Mouse (Mus musculus) neural tube, embryonic 12.5 days (tissue): ENCODE data around the gene Adcy6. TPM values are rescaled to one million over a fixed set of nuclear protein-coding genes. Genes with fewer than 3 reads are reported as not detected.

Source experiments
- ATAC-seq: fragments of 200-750 bp; cut with Nextera tagmentation; 2 replicates; pipeline ENCODE4 v1.8.0; 2017; ENCODE audit warnings: low read depth, mild to moderate bottlenecking, moderate TSS enrichment, moderate library complexity; ENCODE audit not compliant: low FRiP score
- H3K27ac ChIP-seq: fragments of 300-500 bp; sonication (generic); 2 replicates; pipeline ENCODE4 v1.5.1; 2016
- H3K27me3 ChIP-seq: fragments of 300-500 bp; sonication (generic); replicated peaks from 2 replicates; pipeline ENCODE4 v1.6.1; 2016; ENCODE audit warnings: mild to moderate bottlenecking
- H3K36me3 ChIP-seq: fragments of 300-500 bp; sonication (generic); 2 replicates; pipeline ENCODE4 v1.6.1; 2016; ENCODE audit warnings: mild to moderate bottlenecking
- H3K4me1 ChIP-seq: fragments of 300-500 bp; sonication (generic); 2 replicates; pipeline ENCODE4 v1.6.1; 2016
- H3K4me2 ChIP-seq: fragments of 300-500 bp; sonication (generic); replicated peaks from 2 replicates; pipeline ENCODE4 v1.6.1; 2016; ENCODE audit warnings: mild to moderate bottlenecking
- H3K4me3 ChIP-seq: fragments of 300-500 bp; sonication (generic); 2 replicates; pipeline ENCODE4 v1.5.1; 2016
- H3K9ac ChIP-seq: fragments of 300-500 bp; sonication (generic); 2 replicates; pipeline ENCODE4 v1.6.1; 2016; ENCODE audit warnings: mild to moderate bottlenecking
- H3K9me3 ChIP-seq: fragments of 300-500 bp; sonication (generic); 2 replicates; pipeline ENCODE4 v1.6.1; 2016; ENCODE audit warnings: mild to moderate bottlenecking
- WGBS: fragments of 180-500 bp; shearing (Covaris S2); methylation state at CpG from one replicate; pipeline ENCODE4 v1.1.7; 2016; 5-methylcytosine and 5-hydroxymethylcytosine counted together
- polyA plus RNA-seq: library from polyadenylated mRNA; unstranded; fragments of >200 nt; fragmentation: Nextera tagmentation; extraction: Ambion mirVana; gene quantifications from 2 replicates; pipeline ENCODE4 v1.2.1, GENCODE M21; 2016

Gene Adcy6
- polyA plus RNA-seq, 1 experiment from 2014 or later: 14.5 TPM

- Histone ChIP-seq H3K9ac (peak overlapping the region; percentile 92), H3K27ac (no peak overlapping the region), H3K4me1 (peaks cover 58% of the 10 kb centered on the region), H3K9me3 (no peaks in the 10 kb centered on the region), H3K36me3 (peaks cover 24% of the 10 kb centered on the region), H3K4me2 (peak overlapping the region; percentile 81), H3K4me3 (peak overlapping the region; percentile 88), H3K27me3 (peaks cover 24% of the 10 kb centered on the region)
- no peak for ATAC-seq
- WGBS: 43% methylated on average over 5 of the region's 5 CpGs
Observed at GRCm38 (mm10) chr15:98636517-98636916, 26.6 kb upstream of the Adcy6 start.

GRCm38 (mm10) chr15:98635291-98635841 lies 25.5 kb upstream of the Adcy6 start:
- Histone ChIP-seq H3K4me2 (peak overlapping the region; percentile 81), H3K9me3 (no peaks in the 10 kb centered on the region), H3K4me1 (peaks cover 64% of the 10 kb centered on the region), H3K4me3 (peak overlapping the region; percentile 88), H3K36me3 (peaks cover 13% of the 10 kb centered on the region), H3K9ac (peak overlapping the region; percentile 92), H3K27me3 (peaks cover 35% of the 10 kb centered on the region), H3K27ac (peak overlapping the region; percentile 87; the same call in 1 of the 2 replicates)
- ATAC-seq: no peak
- 1% methylated on average over 20 of the region's 21 CpGs for WGBS

- Histone ChIP-seq H3K27ac (peak overlapping the region; percentile 87), H3K4me3 (peak overlapping the region; percentile 88), H3K9me3 (no peaks in the 10 kb centered on the region), H3K27me3 (peaks cover 40% of the 10 kb centered on the region), H3K9ac (peak overlapping the region; percentile 92), H3K4me1 (peaks cover 64% of the 10 kb centered on the region), H3K4me2 (peak overlapping the region; percentile 81), H3K36me3 (peaks cover 5% of the 10 kb centered on the region)
- peak; percentile 75 for ATAC-seq
- WGBS: under 1% methylated on average over 54 of the region's 65 CpGs
Observed at GRCm38 (mm10) chr15:98634541-98635081, 24.7 kb upstream of the Adcy6 start.

DNA sequence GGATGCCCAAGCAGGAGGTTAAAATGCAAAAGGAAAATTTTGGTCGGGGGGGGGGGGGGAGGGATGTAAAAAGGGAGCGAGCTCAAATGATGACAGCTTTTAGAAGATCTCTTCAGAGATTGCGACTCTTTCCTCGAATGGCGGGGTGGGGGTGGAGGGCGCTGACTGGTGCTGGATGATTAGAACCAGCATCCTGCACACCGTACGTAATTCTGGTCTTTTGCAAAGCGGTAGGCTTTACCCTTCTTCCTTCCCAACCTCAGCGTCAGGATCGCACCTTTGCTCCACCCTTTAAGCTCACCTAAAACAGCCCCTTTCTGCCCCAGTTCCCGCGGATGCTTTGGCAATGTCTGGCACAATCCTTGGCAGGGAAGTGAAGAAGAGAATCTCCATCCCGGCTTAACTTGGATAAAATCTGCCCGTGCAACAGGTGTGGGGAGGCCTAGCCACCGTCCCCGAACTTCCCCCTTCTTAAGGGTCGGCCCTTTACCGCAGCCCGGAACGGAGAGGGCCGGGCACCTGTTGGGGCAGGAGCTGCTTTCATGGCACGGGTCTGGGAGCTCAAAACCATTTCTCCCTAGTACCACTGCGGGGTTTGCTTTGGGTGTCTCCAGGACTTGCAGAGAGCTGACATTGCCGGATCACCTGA lies 24.1 kb upstream of the Adcy6 start:
- Histone ChIP-seq H3K9ac (peak overlapping the region; percentile 92), H3K9me3 (no peaks in the 10 kb centered on the region), H3K36me3 (no peaks in the 10 kb centered on the region; the same call in 1 of the 2 replicates), H3K27me3 (peaks cover 40% of the 10 kb centered on the region), H3K4me3 (peak overlapping the region; percentile 88), H3K4me1 (peaks cover 69% of the 10 kb centered on the region), H3K27ac (peak overlapping the region; percentile 87), H3K4me2 (peak overlapping the region; percentile 81)
- WGBS: 1% methylated on average over 24 of the region's 25 CpGs
- ATAC-seq: no peak

DNA sequence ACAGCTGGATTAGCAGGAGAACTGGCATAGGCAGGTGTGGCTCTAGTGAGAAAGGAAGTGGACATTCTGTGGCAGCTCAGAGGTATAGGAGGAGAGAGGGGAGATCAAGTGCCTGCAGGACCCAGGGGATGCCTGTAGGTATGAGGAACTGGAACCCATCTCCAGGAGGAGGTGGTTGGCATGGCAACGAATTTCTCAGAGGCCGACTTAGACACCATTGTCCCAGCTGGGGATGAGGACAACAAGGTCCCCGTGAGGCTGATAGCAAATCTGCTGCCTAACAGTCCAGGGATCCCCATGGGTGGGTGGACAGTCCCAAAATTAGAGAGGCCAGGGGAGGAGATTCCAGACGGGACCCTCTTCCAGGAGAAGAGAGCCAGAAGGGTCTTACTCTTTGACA lies 23.0 kb upstream of the Adcy6 start:
- H3K36me3 ChIP-seq: no peaks in the 10 kb centered on the region; the same call in 1 of the 2 replicates
- no peaks in the 10 kb centered on the region for H3K9me3 ChIP-seq
- H3K27me3 ChIP-seq: peaks cover 40% of the 10 kb centered on the region
- 0% methylated on average over 4 of the region's 4 CpGs for WGBS
- H3K4me2 ChIP-seq: peak overlapping the region; percentile 81
- ATAC-seq: no peak
- peak overlapping the region; percentile 92 for H3K9ac ChIP-seq
- H3K4me3 ChIP-seq: peak overlapping the region; percentile 88
- H3K4me1 ChIP-seq: peaks cover 79% of the 10 kb centered on the region
- 0 out of 2 replicates have a peak overlapping the region, but pooled peaks have one; percentile 42 for H3K27ac ChIP-seq

DNA sequence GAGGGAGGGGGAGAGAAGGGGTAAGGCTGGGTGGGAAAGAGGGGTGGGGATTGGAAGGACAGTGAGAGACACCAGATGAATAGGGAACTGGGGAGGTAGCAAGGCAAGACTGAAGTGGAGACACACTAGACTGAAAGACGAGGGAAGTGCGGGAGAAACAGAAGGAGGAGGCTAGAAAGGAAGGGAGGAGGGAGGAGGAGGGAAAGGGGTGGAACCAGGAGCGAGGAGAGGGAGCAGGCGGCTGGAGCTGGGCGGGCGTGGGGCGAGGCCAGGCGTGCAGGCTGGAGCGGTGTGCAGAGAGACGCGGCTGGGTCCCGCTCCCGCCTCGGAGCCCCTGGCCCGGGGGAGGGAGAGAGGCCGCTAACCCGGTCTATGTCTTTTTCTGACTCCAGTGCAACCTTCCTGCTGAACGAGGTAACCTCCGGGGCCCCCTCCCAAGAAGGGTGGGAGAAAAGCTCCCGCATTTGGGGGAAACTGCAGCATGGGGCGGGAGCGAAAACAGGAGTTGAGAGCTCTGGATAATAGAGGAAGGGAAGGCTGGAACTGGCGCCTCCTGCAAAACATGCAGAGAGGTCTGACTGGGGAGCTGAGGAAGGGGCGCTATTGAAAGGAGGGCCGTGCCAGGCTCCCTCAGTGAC lies 22.4 kb upstream of the Adcy6 start:
- H3K27me3 ChIP-seq: peaks cover 43% of the 10 kb centered on the region

GRCm38 (mm10) chr15:98631493-98631892 lies 21.6 kb upstream of the Adcy6 start:
- H3K4me1 ChIP-seq: peaks cover 65% of the 10 kb centered on the region
- H3K4me2 ChIP-seq: peak overlapping the region; percentile 81
- H3K36me3 ChIP-seq: no peaks in the 10 kb centered on the region
- ATAC-seq: 0 out of 2 replicates have a peak, but pooled peaks have one; percentile 21
- peak overlapping the region; percentile 88; the same call in 1 of the 2 replicates for H3K4me3 ChIP-seq
- H3K9me3 ChIP-seq: no peaks in the 10 kb centered on the region
- H3K9ac ChIP-seq: peak overlapping the region; percentile 92
- no peak overlapping the region for H3K27ac ChIP-seq
- peaks cover 41% of the 10 kb centered on the region for H3K27me3 ChIP-seq
- WGBS: 1% methylated on average over 18 of the region's 18 CpGs

More for the DNA sequence above, 22.4 kb upstream of the Adcy6 start:
- peak overlapping the region; percentile 42 for H3K27ac ChIP-seq
- peak overlapping the region; percentile 81 for H3K4me2 ChIP-seq
- H3K9me3 ChIP-seq: no peaks in the 10 kb centered on the region
- 1% methylated on average over 23 of the region's 25 CpGs for WGBS
- H3K9ac ChIP-seq: peak overlapping the region; percentile 92
- H3K4me3 ChIP-seq: peak overlapping the region; percentile 88
- peaks cover 72% of the 10 kb centered on the region for H3K4me1 ChIP-seq
- no peaks in the 10 kb centered on the region for H3K36me3 ChIP-seq
- 0 out of 2 replicates have a peak, but pooled peaks have one; percentile 21 for ATAC-seq

DNA sequence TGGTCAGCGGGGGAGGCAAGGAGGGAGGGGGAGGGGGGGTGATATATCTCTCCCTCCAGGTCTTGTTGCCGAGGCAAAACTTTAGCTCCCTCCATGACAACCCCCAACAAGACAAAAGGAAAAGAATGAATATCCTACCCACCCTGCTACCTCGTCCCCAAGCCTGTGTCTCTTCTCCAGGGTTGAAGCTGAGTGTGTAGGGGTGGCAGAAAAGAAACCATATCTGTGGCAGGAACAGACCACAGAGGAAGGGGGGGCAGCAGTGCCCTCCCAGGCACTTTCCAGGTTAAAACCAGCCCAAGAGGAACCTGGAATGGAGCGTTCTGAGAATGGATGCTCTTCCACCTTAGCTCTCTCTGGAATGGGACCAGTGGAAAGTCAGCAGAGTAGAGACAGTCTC lies 20.7 kb upstream of the Adcy6 start, which contains the start of gene Cacnb3:
Cacnb3 (plus strand) TSS at position 301 of the 400 bp plus-strand sequence.
- peak within 1 kb of the TSS; percentile 81 for H3K4me2 ChIP-seq
- H3K9me3 ChIP-seq: no peaks in the 10 kb centered on the region
- peak within 1 kb of the TSS; percentile 92; the same call in 1 of the 2 replicates for H3K9ac ChIP-seq
- peaks cover 34% of the 10 kb centered on the region for H3K27me3 ChIP-seq
- 31% methylated on average over 4 of the region's 4 CpGs for WGBS
- H3K4me1 ChIP-seq: peaks cover 55% of the 10 kb centered on the region
- H3K4me3 ChIP-seq: peak within 1 kb of the TSS; percentile 88; the same call in 1 of the 2 replicates
- no peak for ATAC-seq
- H3K27ac ChIP-seq: no peak within 1 kb of the TSS
- H3K36me3 ChIP-seq: no peaks in the 10 kb centered on the region

- no peak overlapping the region for H3K4me3 ChIP-seq
- H3K4me2 ChIP-seq: peak overlapping the region; percentile 53
- H3K9me3 ChIP-seq: no peaks in the 10 kb centered on the region
- 44% methylated on average over 6 of the region's 6 CpGs for WGBS
- H3K4me1 ChIP-seq: peaks cover 48% of the 10 kb centered on the region
- no peaks in the 10 kb centered on the region for H3K36me3 ChIP-seq
- H3K27me3 ChIP-seq: peaks cover 33% of the 10 kb centered on the region
- ATAC-seq: no peak
- no peak overlapping the region for H3K27ac ChIP-seq
- no peak overlapping the region for H3K9ac ChIP-seq
Observed at GRCm38 (mm10) chr15:98629464-98629863, 19.6 kb upstream of the Adcy6 start.

GRCm38 (mm10) chr15:98628589-98629254 lies 18.8 kb upstream of the Adcy6 start:
- 8% methylated on average over 20 of the region's 20 CpGs for WGBS
- H3K27me3 ChIP-seq: peaks cover 33% of the 10 kb centered on the region
- H3K27ac ChIP-seq: peak overlapping the region; percentile 32; the same call in 1 of the 2 replicates
- H3K4me3 ChIP-seq: no peak overlapping the region
- peaks cover 43% of the 10 kb centered on the region for H3K4me1 ChIP-seq
- H3K36me3 ChIP-seq: no peaks in the 10 kb centered on the region
- H3K9me3 ChIP-seq: no peaks in the 10 kb centered on the region
- peak overlapping the region; percentile 44 for H3K9ac ChIP-seq
- ATAC-seq: no peak
- H3K4me2 ChIP-seq: peak overlapping the region; percentile 53

DNA sequence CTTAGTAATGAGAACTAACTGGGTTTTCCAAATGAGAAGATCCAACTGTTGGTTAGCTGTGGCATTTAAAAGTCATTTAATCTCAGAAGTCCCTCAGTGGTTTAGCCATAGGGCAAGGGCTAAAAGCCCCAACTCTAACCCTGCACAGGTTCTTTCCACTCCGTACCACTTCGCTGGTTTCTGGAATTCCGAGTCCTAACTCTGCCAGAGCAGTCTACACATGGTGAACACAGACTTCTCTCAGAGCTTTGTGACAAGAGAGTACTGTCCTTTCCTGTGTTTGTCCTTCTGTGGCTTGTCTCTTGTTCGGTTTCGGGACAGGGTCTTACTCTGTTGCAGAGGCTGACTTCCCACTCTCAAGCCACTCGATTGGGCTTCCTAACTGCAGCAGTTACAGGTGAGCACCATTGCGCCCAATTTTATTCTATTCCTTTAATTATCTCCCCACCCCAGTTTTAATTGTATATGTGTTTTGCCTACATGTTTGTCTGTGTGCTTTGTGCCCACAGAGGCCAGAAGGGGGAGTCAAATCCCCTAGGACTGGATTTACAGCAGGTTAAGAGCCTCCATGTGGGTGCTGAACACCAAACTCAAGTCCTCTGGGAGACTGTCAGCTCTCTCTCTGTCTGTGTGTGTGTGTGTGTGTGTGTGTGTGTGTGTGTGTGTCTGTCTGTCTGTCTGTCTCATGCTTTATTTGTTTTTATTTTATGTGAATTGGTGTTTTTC lies 16.8 kb upstream of the Adcy6 start:
- H3K4me3 ChIP-seq: no peak overlapping the region
- 83% methylated on average over 7 of the region's 7 CpGs for WGBS
- H3K9ac ChIP-seq: no peak overlapping the region
- no peak overlapping the region for H3K27ac ChIP-seq
- H3K4me1 ChIP-seq: peaks cover 22% of the 10 kb centered on the region
- no peak overlapping the region for H3K4me2 ChIP-seq
- H3K27me3 ChIP-seq: peaks cover 20% of the 10 kb centered on the region; the same call in 1 of the 2 replicates
- no peaks in the 10 kb centered on the region for H3K9me3 ChIP-seq
- no peaks in the 10 kb centered on the region for H3K36me3 ChIP-seq
- no peak for ATAC-seq
